Mouse (Mus musculus) left cerebral cortex, postnatal 36 days (tissue): ENCODE measurements at regions not wholly inside any gene's neighbourhood (a gene's known extent, or its start where the extent isn't known, plus 50 kb on each side); places are given as distances from the start of the nearest gene placed in this dataset.

ENCODE experiments used
- DNase-seq, 2 experiments: peaks; one replicate each; pipeline ENCODE4 v3.0.0; 2021 to 2022; ENCODE audit warnings: low spot score in 2 of 2, mixed read lengths in 1 of 2
- intact Hi-C: fragments of 180-260 bp; cut with DNase I; formaldehyde crosslinking; loops from one replicate; pipeline ENCODE4 v1.15.1; 2025

DNA sequence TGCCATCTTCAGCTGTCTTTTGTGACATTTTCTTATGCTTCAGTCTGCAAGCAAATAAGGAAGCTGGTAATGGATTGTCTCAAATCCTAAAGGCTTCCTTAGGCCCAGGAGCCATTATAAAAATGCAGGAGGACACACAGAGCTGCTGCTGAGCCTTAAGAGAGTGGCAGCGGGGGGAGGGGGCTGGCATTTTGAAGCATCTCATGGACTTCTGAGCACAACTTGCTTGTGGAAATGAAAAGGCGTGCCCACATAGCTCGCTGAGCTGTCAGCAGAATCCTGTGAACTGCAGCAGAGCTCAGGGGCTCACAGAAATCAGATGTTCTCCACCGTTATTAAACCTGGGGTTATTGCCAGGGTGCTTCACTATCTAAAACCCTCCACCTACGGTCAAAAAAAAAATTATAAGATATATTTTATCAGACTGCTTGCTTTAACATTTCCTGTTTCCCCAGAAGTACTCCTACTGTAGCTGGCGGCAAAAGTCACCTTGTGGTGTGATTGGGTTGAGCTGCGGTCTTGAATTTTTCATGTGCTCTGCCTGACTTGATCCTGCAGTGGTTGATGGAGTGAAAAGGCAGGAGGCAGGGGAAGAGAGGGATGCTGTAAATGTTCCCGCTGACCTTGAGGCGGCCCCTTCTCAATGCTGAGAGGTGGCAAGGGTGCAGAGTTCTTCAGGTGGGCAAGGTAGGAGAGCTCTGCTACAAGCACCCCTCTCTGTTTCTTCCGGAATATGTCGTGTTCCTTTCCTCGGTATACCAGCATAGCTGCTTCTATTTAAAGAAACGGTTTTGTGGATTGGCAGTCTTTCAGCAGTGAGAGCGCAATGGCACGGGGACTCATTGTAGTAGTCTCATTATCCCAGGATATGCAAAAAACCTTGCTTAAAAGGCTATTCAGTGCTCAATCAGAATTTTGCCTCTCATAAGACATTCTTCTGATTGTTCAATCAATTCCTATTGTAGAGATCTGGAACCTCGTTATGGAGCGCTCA is 71.4 kb upstream of the Krr1 start:
- DNase-seq: peak in 1 of 2 experiments; percentile 10
- intact Hi-C loops: no loop called here

DNA sequence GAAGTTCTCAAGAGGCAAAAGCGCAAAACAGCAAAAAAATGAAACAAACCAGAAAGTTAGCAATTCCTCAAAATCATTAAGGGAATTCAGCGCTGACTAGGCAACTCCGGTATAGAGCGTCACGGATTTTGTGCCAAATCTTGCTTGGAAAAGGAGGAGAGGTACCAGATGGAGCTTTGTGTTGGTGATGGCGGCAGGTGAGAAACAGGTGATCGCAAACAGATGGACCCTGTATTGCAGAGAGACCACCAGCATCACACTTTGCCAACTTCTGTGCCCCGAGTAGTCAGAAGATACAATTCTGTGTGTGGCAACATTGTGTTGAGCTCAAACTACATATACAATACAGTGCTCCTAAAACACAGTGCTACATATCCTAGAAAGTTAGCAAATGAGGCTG is 68.5 kb upstream of the Krr1 start:
- intact Hi-C loops: no loop called here
- no peak for DNase-seq

DNA sequence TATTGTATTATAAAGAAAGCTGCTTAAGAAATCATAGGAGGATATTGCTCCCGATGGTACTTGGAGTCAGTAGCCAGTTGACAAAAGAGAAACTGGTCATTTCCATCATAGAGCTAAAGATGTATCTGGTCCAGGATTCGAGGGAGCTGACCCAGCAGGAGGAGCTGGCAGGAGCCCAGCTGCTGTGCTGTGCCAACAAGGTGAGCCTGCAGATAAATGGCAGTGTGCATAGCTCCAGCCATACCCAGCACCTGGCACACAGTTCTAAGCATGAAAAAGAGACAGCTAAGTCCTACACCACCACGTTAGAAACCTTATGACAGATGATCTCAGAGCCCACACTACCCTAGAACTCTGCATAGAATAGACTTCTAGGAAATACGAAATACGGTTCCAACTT is 64.6 kb upstream of the Krr1 start:
- intact Hi-C loops: no loop called here
- no peak for DNase-seq

DNA sequence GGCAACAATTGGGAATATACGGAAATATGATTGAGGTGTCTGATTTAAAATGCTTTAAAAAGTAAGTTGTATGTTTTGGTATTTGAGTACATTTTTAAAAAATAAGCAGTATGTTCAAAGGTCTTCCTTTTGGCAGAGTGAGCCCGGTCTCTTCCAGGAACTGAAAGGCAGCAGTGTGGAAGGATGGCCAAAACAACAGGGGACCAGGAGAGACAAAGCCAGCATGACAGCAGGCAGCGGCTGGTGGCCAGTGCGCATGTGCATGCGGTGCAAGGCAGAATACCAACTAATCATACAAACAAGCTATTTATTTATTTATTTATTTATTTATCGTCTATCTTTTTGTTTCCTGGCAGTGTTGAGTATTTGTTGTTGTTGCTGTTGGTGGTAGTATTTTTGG is 59.9 kb upstream of the Krr1 start:
- intact Hi-C loops: no loop called here

DNA sequence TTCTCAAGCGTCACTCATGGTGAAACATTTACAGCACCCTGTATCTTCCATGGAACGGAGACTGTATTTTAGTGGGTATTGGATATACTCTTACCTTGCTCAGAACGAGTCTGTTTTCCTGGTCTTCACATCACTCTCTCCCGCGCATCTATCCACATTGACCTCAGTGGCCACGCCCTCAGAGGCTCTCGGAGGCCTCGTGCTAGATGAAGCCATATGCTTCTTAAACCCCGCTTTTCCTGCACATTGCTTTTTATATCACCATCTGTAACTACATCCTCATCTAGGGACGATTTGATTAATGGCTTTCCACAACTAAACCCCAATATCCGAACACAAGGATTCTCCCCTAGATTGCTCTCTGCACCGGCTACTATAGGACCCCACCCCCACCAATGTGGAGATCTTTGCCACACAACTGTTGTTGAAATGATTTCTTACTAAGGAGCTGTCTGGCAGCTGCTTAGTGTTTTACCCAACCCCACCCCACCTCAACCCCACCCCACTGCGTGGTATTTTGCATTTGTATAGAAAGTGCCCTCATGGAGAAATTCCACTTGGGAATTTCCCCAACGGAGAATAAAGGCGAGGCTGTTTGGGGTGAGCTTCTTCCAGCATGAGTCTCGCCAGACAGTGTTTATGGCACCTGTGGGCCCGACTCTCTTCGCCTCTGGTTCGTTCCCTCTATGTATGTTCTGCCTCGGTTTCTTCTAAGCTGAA is 59.2 kb upstream of the Krr1 start:
- no peak for DNase-seq
- intact Hi-C loops: no loop called here

More for the DNA sequence above, 59.9 kb upstream of the Krr1 start:
- DNase-seq: no peak

DNA sequence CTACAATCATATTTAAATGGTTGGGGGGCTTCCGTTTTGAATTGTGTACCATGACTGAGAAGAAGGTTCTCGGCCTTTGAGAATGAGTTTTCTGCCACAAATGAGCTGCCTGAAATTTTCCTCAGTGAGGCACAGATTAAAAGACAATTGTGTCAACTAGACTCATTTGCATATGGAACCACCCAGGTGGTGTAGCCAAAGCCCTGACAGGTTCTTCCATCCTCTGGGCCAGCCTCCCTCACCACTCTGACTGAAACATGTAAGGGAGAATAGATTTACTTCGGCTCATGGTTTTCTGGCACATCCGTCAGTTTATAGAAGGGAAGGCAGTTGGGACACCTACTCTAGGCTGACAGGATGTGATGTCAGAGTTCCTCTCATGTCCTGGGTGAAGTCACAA is 58.2 kb upstream of the Krr1 start:
- intact Hi-C loops: no loop called here
- no peak for DNase-seq

DNA sequence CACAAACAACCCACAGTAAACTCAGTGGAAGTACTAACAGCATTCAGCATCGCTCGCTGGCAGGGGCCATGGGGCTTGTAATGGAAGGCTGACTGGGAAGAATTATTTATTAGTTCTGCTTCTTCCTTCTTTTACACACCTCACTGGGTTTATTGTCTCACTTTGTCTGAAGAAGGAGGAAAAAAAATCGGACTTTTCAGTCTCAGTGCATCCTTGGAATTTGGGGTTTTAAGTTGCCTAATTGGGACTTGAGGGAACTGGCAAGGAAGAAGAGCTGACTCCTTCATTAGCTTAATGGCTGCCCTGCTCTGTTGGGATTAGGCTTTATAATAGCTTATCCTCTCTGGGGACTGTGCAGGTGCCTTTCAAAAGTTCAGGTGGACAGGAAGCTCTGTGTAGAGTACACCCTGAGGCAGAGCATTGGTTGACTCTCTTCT is 54.4 kb upstream of the Krr1 start:
- intact Hi-C loops: no loop called here
- no peak for DNase-seq

DNA sequence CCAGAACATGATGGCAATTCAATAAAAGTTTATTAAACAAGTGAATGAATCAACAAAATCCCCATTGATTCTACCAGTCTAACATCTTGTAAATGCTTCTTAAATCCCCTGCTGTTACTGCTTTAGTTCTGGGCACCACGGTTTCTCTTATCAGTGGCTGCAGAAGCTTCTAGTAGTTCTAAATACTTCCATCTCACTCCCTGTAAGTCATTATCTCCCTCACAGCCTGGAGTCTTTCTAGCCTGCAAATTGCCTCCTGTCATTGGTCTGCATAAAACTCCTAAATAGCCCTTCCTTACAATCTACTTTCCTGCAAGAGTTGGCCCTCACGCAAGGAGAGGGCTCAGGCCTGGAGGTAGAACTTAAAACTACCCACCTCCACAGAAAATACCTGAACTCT is 53.0 kb upstream of the Krr1 start:
- intact Hi-C loops: no loop called here

DNA sequence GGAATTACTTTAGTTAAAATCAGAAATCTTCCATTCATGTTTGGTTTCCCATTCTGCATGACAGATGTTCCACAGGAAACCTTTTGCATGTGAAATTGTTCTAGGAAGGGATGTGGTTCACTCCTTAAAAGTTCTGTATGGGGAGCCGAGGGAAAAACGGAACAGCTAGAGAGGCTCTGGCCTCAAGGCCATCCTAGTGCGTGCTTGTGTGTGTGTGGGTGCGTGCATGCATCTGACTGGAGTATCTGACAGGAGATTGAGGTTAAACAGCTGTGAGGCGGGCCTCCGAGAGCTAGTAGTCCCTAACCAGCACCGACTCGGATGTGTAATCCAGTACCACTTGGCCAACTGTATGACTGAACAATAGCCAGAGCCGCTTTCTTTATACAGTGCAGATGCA is 51.0 kb upstream of the Krr1 start:
- intact Hi-C loops: no loop called here
- DNase-seq: no peak

More for the DNA sequence above, 53.0 kb upstream of the Krr1 start:
- no peak for DNase-seq
